Mouse (Mus musculus): ENCODE measurements at regions not wholly inside any gene's neighbourhood (a gene's known extent, or its start where the extent isn't known, plus 50 kb on each side); places are given as distances from the start of the nearest gene placed in this dataset.
"Not testable (repeated sequence)": the region's sequence is repeated elsewhere in the genome, so short reads cannot be mapped to it uniquely, and the experiment has no call there.

GRCm38 (mm10) chr14:53757782-53758181, 496.1 kb downstream of the Dad1 start:
- not testable (repeated sequence) for TF ChIP-seq CTCF, EP300 (IDR thresholded peaks at IDR 0.05; ENCODE audit: low read depth)
